Mouse (Mus musculus): ENCODE measurements around the gene Sox13. TPM values are rescaled to one million over a fixed set of nuclear protein-coding genes. Genes with fewer than 3 reads are reported as not detected.

The Sox13 gene
- polyA plus RNA-seq, 1 experiment from 2014 or later: 12.5 TPM

GRCm38 (mm10) chr1:133386209-133386608, 38.0 kb downstream of the Sox13 start:
- Histone ChIP-seq H3K4me3 (peak overlapping the region; percentile 17; the same call in 1 of the 2 replicates), H3K27me3 (ENCODE audit: poor library complexity, severe bottlenecking) (peaks cover 37% of the 10 kb centered on the region), H3K4me1 (peaks cover 46% of the 10 kb centered on the region), H3K36me3 (replicated peaks) (peaks cover 87% of the 10 kb centered on the region), H3K9me3 (no peaks in the 10 kb centered on the region), H3K27ac (peak overlapping the region; percentile 78)
- DNase-seq (ENCODE audit: extremely low spot score, low spot score): peak; percentile 37
- WGBS: 23% methylated on average over 11 of the region's 11 CpGs

- WGBS: 37% methylated on average over 9 of the region's 9 CpGs
- peak; percentile 81 for DNase-seq (ENCODE audit: extremely low spot score, low spot score)
- peaks cover 49% of the 10 kb centered on the region for H3K4me1 ChIP-seq
- peaks cover 80% of the 10 kb centered on the region for H3K36me3 ChIP-seq (replicated peaks)
- peaks cover 37% of the 10 kb centered on the region for H3K27me3 ChIP-seq (ENCODE audit: poor library complexity, severe bottlenecking)
- H3K4me3 ChIP-seq: peak overlapping the region; percentile 17; the same call in 1 of the 2 replicates
- H3K9me3 ChIP-seq: no peaks in the 10 kb centered on the region
- H3K27ac ChIP-seq: peak overlapping the region; percentile 78
Measured at GRCm38 (mm10) chr1:133385506-133385905, 38.7 kb downstream of the Sox13 start.

DNA sequence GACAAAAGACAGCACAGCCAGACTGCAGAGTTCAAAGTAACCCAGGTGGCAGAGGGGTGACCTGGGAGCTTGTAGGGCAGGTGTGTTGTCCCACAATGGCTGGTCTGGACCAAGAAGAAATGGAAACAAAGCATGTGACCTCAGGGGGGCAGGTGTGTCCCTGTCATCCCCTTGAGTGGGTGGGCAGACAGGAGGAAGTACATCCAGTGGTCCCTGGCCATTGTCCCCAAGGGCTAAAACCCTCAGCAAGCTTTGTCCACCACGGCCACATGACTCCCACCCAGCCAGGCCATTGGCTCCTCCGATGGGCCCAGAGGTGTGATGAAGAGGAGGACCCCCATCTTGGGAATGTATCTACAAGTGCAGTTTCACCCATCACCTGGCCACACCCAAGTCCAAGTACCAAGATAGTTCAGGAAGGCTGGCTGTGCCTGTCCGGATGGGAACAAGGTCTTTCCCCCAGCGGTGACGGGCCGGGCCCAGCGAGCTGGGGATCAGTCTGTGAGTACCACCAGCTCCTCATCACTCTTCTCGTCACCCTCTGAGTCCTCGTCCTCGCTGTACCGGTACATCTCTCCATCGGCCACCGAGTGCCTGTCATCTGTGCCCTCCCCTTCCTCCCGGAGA, 40.9 kb downstream of the Sox13 start:
- no peaks in the 10 kb centered on the region for H3K9me3 ChIP-seq
- 97% methylated on average over 14 of the region's 14 CpGs for WGBS

DNA sequence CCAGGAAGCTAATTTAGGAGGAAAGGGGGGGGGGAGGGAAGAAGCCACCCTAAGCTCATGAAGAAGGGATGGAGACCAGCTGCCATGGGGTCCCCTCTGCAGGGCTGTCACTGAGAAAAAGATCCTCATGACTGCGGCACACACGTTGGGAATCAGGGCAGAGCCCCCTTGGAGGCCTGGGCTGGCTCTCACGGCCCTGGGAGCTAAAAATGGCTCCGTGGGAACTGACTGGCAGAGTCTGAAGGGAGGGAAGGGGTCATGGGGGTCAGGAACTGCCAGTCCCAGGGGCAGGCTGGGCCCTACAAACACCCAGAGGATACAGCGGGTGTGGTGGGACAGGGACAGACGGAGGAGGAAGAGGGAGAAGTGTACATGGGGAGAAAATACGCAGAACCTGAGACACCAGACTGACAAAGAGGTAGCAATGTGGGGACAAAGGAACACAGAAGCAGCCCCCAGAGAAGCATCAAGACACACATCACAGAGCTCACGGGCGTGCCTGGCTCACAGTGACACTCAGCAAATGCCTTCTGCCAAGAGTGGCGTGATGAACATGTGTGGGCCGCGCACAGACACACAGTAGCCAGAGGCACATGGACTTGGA, 41.5 kb downstream of the Sox13 start:
- peaks cover 49% of the 10 kb centered on the region for H3K4me1 ChIP-seq
- DNase-seq (ENCODE audit: extremely low spot score, low spot score): no peak
- peaks cover 52% of the 10 kb centered on the region for H3K36me3 ChIP-seq (replicated peaks)
- H3K27ac ChIP-seq: peak overlapping the region; percentile 66
- no peaks in the 10 kb centered on the region for H3K9me3 ChIP-seq
- peaks cover 20% of the 10 kb centered on the region for H3K27me3 ChIP-seq (ENCODE audit: poor library complexity, severe bottlenecking)
- WGBS: 64% methylated on average over 12 of the region's 12 CpGs
- no peak overlapping the region for H3K4me3 ChIP-seq

More for the DNA sequence above, 40.9 kb downstream of the Sox13 start:
- Histone ChIP-seq H3K27ac (peak overlapping the region; percentile 66), H3K4me3 (no peak overlapping the region), H3K36me3 (replicated peaks) (peaks cover 58% of the 10 kb centered on the region), H3K4me1 (peaks cover 55% of the 10 kb centered on the region), H3K27me3 (ENCODE audit: poor library complexity, severe bottlenecking) (peaks cover 26% of the 10 kb centered on the region)
- no peak for DNase-seq (ENCODE audit: extremely low spot score, low spot score)

GRCm38 (mm10) chr1:133382008-133382407, 42.2 kb downstream of the Sox13 start:
- Histone ChIP-seq H3K4me1 (peaks cover 46% of the 10 kb centered on the region), H3K9me3 (no peaks in the 10 kb centered on the region), H3K4me3 (no peak overlapping the region), H3K27ac (peak overlapping the region; percentile 66; the same call in 1 of the 2 replicates), H3K36me3 (replicated peaks) (peaks cover 45% of the 10 kb centered on the region), H3K27me3 (ENCODE audit: poor library complexity, severe bottlenecking) (peaks cover 13% of the 10 kb centered on the region)
- DNase-seq (ENCODE audit: extremely low spot score, low spot score): peak; percentile 84
- WGBS: 10% methylated on average over 9 of the region's 9 CpGs

GRCm38 (mm10) chr1:133380347-133381065, 43.7 kb downstream of the Sox13 start:
- no peak overlapping the region for H3K4me3 ChIP-seq
- no peaks in the 10 kb centered on the region for H3K27me3 ChIP-seq (ENCODE audit: poor library complexity, severe bottlenecking)
- no peaks in the 10 kb centered on the region for H3K9me3 ChIP-seq
- 77% methylated on average over 14 of the region's 14 CpGs for WGBS
- H3K4me1 ChIP-seq: peaks cover 31% of the 10 kb centered on the region
- no peak overlapping the region for H3K27ac ChIP-seq
- DNase-seq (ENCODE audit: extremely low spot score, low spot score): peak; percentile 39
- H3K36me3 ChIP-seq (replicated peaks): peaks cover 30% of the 10 kb centered on the region

- peaks cover 30% of the 10 kb centered on the region for H3K4me1 ChIP-seq
- no peak for DNase-seq (ENCODE audit: extremely low spot score, low spot score)
- 0 out of 2 replicates have a peak overlapping the region, but pooled peaks have one; percentile 7 for H3K27ac ChIP-seq
- WGBS: 80% methylated on average over 3 of the region's 3 CpGs
- peaks cover 25% of the 10 kb centered on the region for H3K36me3 ChIP-seq (replicated peaks)
- H3K9me3 ChIP-seq: no peaks in the 10 kb centered on the region
- no peaks in the 10 kb centered on the region for H3K27me3 ChIP-seq (ENCODE audit: poor library complexity, severe bottlenecking)
- no peak overlapping the region for H3K4me3 ChIP-seq
Measured at GRCm38 (mm10) chr1:133379986-133380320, 44.2 kb downstream of the Sox13 start.

GRCm38 (mm10) chr1:133379254-133379985, 44.8 kb downstream of the Sox13 start:
- 0 out of 2 replicates have a peak overlapping the region, but pooled peaks have one; percentile 7 for H3K27ac ChIP-seq

DNA sequence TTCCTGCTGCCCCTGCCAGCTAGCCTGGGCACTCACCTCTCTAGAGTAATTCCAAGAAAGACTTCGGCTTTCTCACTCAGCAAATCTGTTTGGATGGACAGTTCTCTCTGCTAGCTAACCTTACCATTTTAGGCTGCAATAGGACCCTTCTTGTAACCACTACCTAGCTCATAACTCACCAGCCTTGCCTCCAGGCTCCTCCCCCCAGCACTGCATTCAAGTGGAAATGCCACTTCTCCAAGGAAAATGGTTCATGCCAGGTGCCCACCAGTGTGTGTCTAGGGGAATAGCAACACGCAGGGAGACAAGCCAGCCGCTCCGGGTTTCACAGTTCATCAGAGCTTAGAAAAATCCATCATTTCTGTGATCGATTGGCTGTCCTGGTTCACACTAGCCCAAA, 46.6 kb downstream of the Sox13 start:
- Histone ChIP-seq H3K36me3 (replicated peaks) (peaks cover under 1% of the 10 kb centered on the region; the same call in 1 of the 2 replicates), H3K27ac (no peak overlapping the region)
- WGBS: 87% methylated on average over 5 of the region's 5 CpGs

More at GRCm38 (mm10) chr1:133379254-133379985, 44.8 kb downstream of the Sox13 start:
- H3K4me3 ChIP-seq: no peak overlapping the region
- H3K36me3 ChIP-seq (replicated peaks): peaks cover 20% of the 10 kb centered on the region
- WGBS: 63% methylated on average over 10 of the region's 10 CpGs
- no peak for DNase-seq (ENCODE audit: extremely low spot score, low spot score)
- no peaks in the 10 kb centered on the region for H3K9me3 ChIP-seq
- no peaks in the 10 kb centered on the region for H3K27me3 ChIP-seq (ENCODE audit: poor library complexity, severe bottlenecking)
- H3K4me1 ChIP-seq: peaks cover 30% of the 10 kb centered on the region

GRCm38 (mm10) chr1:133375696-133376346, 48.4 kb downstream of the Sox13 start:
- Histone ChIP-seq H3K36me3 (replicated peaks) (no peaks in the 10 kb centered on the region), H3K9me3 (no peaks in the 10 kb centered on the region), H3K27ac (no peak overlapping the region), H3K4me1 (peaks cover 33% of the 10 kb centered on the region), H3K4me3 (no peak overlapping the region), H3K27me3 (ENCODE audit: poor library complexity, severe bottlenecking) (no peaks in the 10 kb centered on the region)
- DNase-seq (ENCODE audit: extremely low spot score, low spot score): no peak
- WGBS: 82% methylated on average over 10 of the region's 10 CpGs

More for the DNA sequence above, 46.6 kb downstream of the Sox13 start:
- DNase-seq (ENCODE audit: extremely low spot score, low spot score): no peak
- no peaks in the 10 kb centered on the region for H3K27me3 ChIP-seq (ENCODE audit: poor library complexity, severe bottlenecking)
- H3K4me3 ChIP-seq: no peak overlapping the region
- H3K9me3 ChIP-seq: no peaks in the 10 kb centered on the region
- H3K4me1 ChIP-seq: peaks cover 32% of the 10 kb centered on the region

DNA sequence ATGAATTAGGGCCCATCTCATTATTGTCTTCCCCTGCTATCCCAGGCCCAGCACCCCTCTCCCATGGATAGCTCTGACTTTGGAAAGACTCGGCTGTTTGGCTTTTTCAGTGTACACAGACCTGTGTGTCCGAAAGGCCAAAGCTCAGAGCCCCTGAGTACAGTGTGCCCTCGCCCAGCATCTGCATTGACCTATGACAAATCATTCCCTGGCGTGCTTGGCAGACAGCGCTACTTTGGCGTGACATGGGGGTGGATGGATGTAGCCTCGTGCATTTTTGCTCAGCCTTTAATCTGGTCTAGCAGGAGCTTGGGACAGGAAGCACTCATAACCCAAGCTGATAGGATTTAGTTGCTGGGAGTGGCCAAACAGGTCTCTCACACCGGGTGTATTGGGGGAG, 52.1 kb downstream of the Sox13 start:
- WGBS: 82% methylated on average over 8 of the region's 8 CpGs
- H3K27ac ChIP-seq: 0 out of 2 replicates have a peak overlapping the region, but pooled peaks have one; percentile 17
- no peak overlapping the region for H3K4me3 ChIP-seq
- no peak for DNase-seq (ENCODE audit: extremely low spot score, low spot score)
- H3K27me3 ChIP-seq (ENCODE audit: poor library complexity, severe bottlenecking): peaks cover 17% of the 10 kb centered on the region
- peaks cover 36% of the 10 kb centered on the region for H3K4me1 ChIP-seq
- H3K36me3 ChIP-seq (replicated peaks): no peaks in the 10 kb centered on the region
- no peaks in the 10 kb centered on the region for H3K9me3 ChIP-seq

DNA sequence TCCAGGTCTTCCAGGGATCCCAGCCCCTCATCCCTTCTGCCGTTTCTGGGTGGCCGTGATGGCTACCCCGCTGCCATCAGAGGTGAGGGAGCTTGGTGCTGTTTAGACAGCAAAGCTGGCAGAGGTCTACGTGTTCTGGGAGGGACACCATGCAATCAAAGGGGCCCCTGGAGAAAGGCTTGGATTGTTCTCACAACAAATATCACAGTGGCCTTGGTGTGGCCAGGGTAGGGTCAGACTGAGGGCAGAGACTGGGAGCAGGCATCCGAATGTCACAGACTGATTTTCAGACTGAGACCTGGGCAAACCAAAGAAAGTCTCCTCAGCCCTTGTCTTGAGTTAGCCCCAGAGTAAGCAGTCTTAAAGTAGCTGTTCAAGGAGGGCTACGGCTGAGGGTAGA, 52.7 kb downstream of the Sox13 start:
- H3K27me3 ChIP-seq (ENCODE audit: poor library complexity, severe bottlenecking): peaks cover 23% of the 10 kb centered on the region
- WGBS: 89% methylated on average over 6 of the region's 6 CpGs

More for the DNA sequence above, 52.7 kb downstream of the Sox13 start:
- DNase-seq (ENCODE audit: extremely low spot score, low spot score): no peak
- Histone ChIP-seq H3K4me1 (peaks cover 42% of the 10 kb centered on the region), H3K9me3 (no peaks in the 10 kb centered on the region), H3K4me3 (no peak overlapping the region), H3K36me3 (replicated peaks) (no peaks in the 10 kb centered on the region), H3K27ac (no peak overlapping the region; the same call in 1 of the 2 replicates)

Measured in forebrain, embryonic 10.5 days (tissue).